Mouse (Mus musculus) lung, embryonic 15.5 days (tissue): ENCODE data around the gene Skap1. TPM values are rescaled to one million over a fixed set of nuclear protein-coding genes. Genes with fewer than 3 reads are reported as not detected.

Source experiments
- ATAC-seq: fragments of 200-750 bp; cut with Nextera tagmentation; 2 replicates; pipeline ENCODE4 v1.8.0; 2017; ENCODE audit warnings: moderate number of reproducible peaks, borderline replicate concordance; ENCODE audit not compliant: low FRiP score, low TSS enrichment; ENCODE audit errors: extremely low read depth
- H3K27ac ChIP-seq: fragments of 300-500 bp; sonication (generic); 2 replicates; pipeline ENCODE4 v1.5.1; 2015; ENCODE audit warnings: moderate library complexity, mild to moderate bottlenecking, inconsistent platforms
- H3K27me3 ChIP-seq: fragments of 300-500 bp; sonication (generic); 2 replicates; pipeline ENCODE4 v1.6.1; 2015; ENCODE audit warnings: inconsistent platforms
- H3K36me3 ChIP-seq: fragments of 300-500 bp; sonication (generic); 2 replicates; pipeline ENCODE4 v1.6.1; 2015; ENCODE audit warnings: inconsistent platforms
- H3K4me1 ChIP-seq: fragments of 300-500 bp; sonication (generic); 2 replicates; pipeline ENCODE4 v1.6.1; 2015; ENCODE audit warnings: inconsistent platforms
- H3K4me2 ChIP-seq: fragments of 300-500 bp; sonication (generic); 2 replicates; pipeline ENCODE4 v1.6.1; 2015; ENCODE audit warnings: inconsistent platforms, mild to moderate bottlenecking, moderate library complexity
- H3K4me3 ChIP-seq: fragments of 300-500 bp; sonication (generic); 2 replicates; pipeline ENCODE4 v1.5.1; 2015; ENCODE audit warnings: mild to moderate bottlenecking, inconsistent platforms
- H3K9ac ChIP-seq: fragments of 300-500 bp; sonication (generic); 2 replicates; pipeline ENCODE4 v1.6.1; 2015; ENCODE audit warnings: inconsistent platforms
- H3K9me3 ChIP-seq: fragments of 300-500 bp; sonication (generic); 2 replicates; pipeline ENCODE4 v1.6.1; 2016; ENCODE audit warnings: inconsistent platforms
- WGBS: fragments of 180-500 bp; shearing (Covaris S2); methylation state at CpG from one replicate; pipeline ENCODE4 v1.1.7; 2015; 5-methylcytosine and 5-hydroxymethylcytosine counted together
- polyA plus RNA-seq: library from polyadenylated mRNA; unstranded; fragments of >200 nt; fragmentation: Nextera tagmentation; extraction: Ambion mirVana; gene quantifications from 2 replicates; pipeline ENCODE4 v1.2.1, GENCODE M21; 2015

The Skap1 gene
- polyA plus RNA-seq, 1 experiment from 2014 or later: 6.6 TPM

- Histone ChIP-seq H3K4me1 (peaks cover 20% of the 10 kb centered on the region), H3K27ac (no peak overlapping the region), H3K9ac (no peak overlapping the region), H3K9me3 (no peaks in the 10 kb centered on the region), H3K4me2 (no peak overlapping the region), H3K36me3 (no peaks in the 10 kb centered on the region), H3K27me3 (peaks cover 4% of the 10 kb centered on the region; the same call in 1 of the 2 replicates), H3K4me3 (no peak overlapping the region)
- 82% methylated on average over 13 of the region's 13 CpGs for WGBS
- no peak for ATAC-seq
Measured at GRCm38 (mm10) chr11:96678026-96678425, 213.6 kb downstream of the Skap1 start.

GRCm38 (mm10) chr11:96679026-96679425 lies 214.6 kb downstream of the Skap1 start:
- H3K9me3 ChIP-seq: no peaks in the 10 kb centered on the region
- H3K27ac ChIP-seq: no peak overlapping the region
- no peak overlapping the region for H3K9ac ChIP-seq
- no peak overlapping the region for H3K4me3 ChIP-seq
- WGBS: 89% methylated on average over 4 of the region's 4 CpGs
- H3K36me3 ChIP-seq: no peaks in the 10 kb centered on the region
- H3K27me3 ChIP-seq: peaks cover 9% of the 10 kb centered on the region
- peaks cover 16% of the 10 kb centered on the region for H3K4me1 ChIP-seq
- ATAC-seq: no peak
- H3K4me2 ChIP-seq: no peak overlapping the region

- Histone ChIP-seq H3K4me2 (no peak overlapping the region), H3K9me3 (no peaks in the 10 kb centered on the region), H3K36me3 (no peaks in the 10 kb centered on the region), H3K4me1 (no peaks in the 10 kb centered on the region), H3K4me3 (no peak overlapping the region), H3K27ac (no peak overlapping the region), H3K9ac (no peak overlapping the region), H3K27me3 (peaks cover 4% of the 10 kb centered on the region)
- ATAC-seq: no peak
- 88% methylated on average over 2 of the region's 2 CpGs for WGBS
Measured at GRCm38 (mm10) chr11:96685381-96685780, 221.0 kb downstream of the Skap1 start.

- Histone ChIP-seq H3K27ac (no peak overlapping the region), H3K9me3 (no peaks in the 10 kb centered on the region), H3K4me3 (no peak overlapping the region), H3K27me3 (peaks cover 4% of the 10 kb centered on the region), H3K4me1 (no peaks in the 10 kb centered on the region), H3K4me2 (no peak overlapping the region), H3K36me3 (no peaks in the 10 kb centered on the region), H3K9ac (no peak overlapping the region)
- 37% methylated on average over 16 of the region's 16 CpGs for WGBS
- no peak for ATAC-seq
Measured at GRCm38 (mm10) chr11:96686713-96687280, 222.4 kb downstream of the Skap1 start.

DNA sequence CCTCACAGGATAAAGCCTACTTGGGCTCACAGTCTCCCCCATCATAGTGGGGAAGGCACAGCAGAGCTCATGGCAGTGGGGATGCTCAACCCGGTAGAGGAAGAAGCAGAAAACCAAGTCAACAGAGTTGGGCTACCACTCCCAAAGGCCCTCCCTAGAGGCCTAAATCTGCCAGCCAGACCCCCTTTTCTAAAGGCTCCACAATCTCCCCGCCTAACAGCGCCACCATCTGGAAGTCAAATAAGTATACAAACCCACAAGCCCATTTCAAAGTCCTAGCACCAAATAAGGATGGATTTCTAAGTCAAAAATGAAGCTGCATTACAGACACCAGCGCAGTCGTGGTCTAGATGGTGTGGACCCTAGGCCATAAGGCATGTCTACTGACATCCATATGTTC lies 227.9 kb downstream of the Skap1 start:
- H3K4me2 ChIP-seq: no peak overlapping the region
- WGBS: 82% methylated on average over 5 of the region's 5 CpGs
- H3K27ac ChIP-seq: no peak overlapping the region
- H3K9me3 ChIP-seq: no peaks in the 10 kb centered on the region
- no peak overlapping the region for H3K9ac ChIP-seq
- peaks cover under 1% of the 10 kb centered on the region; the same call in 1 of the 2 replicates for H3K4me1 ChIP-seq
- no peaks in the 10 kb centered on the region for H3K36me3 ChIP-seq
- H3K4me3 ChIP-seq: no peak overlapping the region
- ATAC-seq: no peak
- no peaks in the 10 kb centered on the region for H3K27me3 ChIP-seq

DNA sequence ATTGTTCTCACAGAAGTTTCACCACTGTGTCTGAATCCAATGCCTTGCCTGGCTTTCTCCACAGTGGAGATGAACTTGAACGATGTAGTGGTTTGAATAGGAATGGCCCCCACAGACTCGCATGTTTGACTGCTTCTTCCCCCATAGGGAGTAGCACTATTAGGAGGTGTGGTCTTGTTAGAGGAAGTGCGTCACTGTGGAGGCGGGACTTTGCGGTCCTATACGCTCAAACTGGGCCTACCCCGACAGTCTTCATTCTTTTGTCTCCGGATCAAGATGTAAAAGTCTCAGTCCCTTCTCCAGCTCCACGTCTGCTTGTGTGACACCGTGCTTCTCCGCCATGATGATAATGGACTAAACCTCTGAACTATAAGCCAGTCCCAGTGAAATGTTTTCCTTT lies 229.0 kb downstream of the Skap1 start:
- no peaks in the 10 kb centered on the region for H3K36me3 ChIP-seq
- no peak overlapping the region for H3K27ac ChIP-seq
- H3K4me1 ChIP-seq: peaks cover 4% of the 10 kb centered on the region; the same call in 1 of the 2 replicates
- H3K9me3 ChIP-seq: no peaks in the 10 kb centered on the region
- 94% methylated on average over 11 of the region's 11 CpGs for WGBS
- no peak overlapping the region for H3K9ac ChIP-seq
- H3K4me2 ChIP-seq: no peak overlapping the region
- no peaks in the 10 kb centered on the region for H3K27me3 ChIP-seq
- no peak for ATAC-seq
- no peak overlapping the region for H3K4me3 ChIP-seq

DNA sequence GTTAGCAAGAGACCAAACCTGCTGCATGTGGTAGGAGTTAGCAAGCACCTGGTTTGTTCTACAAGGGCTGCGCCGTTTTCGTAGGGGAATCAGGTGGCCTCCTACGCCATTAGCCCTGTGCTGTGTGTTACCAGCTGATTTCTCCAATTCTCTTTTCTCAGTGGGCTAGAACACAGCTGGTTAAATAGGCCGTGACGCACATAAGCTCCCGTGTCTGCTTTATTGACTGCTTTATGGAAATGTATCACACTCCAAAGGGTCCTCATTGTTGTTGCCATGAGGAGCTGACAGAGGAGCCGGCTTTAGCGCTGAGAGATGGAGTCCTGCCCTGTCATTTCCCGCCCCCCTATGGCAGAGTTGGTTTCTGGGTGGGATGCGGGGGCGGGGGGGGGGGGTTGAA lies 230.4 kb downstream of the Skap1 start:
- Histone ChIP-seq H3K36me3 (no peaks in the 10 kb centered on the region), H3K9me3 (no peaks in the 10 kb centered on the region), H3K27ac (no peak overlapping the region), H3K27me3 (no peaks in the 10 kb centered on the region), H3K4me3 (no peak overlapping the region), H3K4me1 (peaks cover 4% of the 10 kb centered on the region; the same call in 1 of the 2 replicates), H3K9ac (no peak overlapping the region), H3K4me2 (no peak overlapping the region)
- WGBS: 76% methylated on average over 12 of the region's 12 CpGs
- ATAC-seq: no peak

DNA sequence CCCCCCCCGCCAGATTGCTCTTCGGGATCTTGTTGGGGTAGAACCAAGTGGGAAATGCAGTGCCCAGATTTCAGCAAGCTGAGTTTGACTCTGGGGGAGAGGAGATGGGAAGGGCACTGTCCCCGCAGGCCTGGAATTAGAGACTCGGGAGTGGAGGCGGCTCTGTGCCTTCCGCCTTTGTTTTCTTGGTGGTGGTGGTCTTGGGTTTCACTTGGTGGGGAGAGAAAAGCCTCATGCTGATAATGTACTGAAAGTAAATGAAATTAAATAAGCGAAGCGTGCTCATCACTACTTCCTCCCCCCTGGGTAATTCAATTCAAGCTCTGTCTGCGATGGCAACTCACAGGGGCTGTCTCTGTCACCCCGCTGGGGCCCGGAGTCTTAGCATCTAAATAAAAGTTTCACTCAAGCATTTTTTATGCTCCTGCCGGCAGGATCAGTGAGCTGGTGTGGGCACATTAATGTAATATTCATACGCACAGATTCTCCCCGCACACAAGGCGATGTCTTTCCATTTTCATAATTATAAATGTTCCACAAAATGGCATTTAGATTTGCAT lies 231.9 kb downstream of the Skap1 start:
- H3K4me3 ChIP-seq: no peak overlapping the region
- H3K27ac ChIP-seq: no peak overlapping the region
- H3K9ac ChIP-seq: no peak overlapping the region
- peaks cover 4% of the 10 kb centered on the region; the same call in 1 of the 2 replicates for H3K4me1 ChIP-seq
- WGBS: 75% methylated on average over 14 of the region's 15 CpGs
- H3K36me3 ChIP-seq: no peaks in the 10 kb centered on the region
- no peaks in the 10 kb centered on the region for H3K27me3 ChIP-seq
- no peaks in the 10 kb centered on the region for H3K9me3 ChIP-seq
- ATAC-seq: no peak
- H3K4me2 ChIP-seq: no peak overlapping the region

DNA sequence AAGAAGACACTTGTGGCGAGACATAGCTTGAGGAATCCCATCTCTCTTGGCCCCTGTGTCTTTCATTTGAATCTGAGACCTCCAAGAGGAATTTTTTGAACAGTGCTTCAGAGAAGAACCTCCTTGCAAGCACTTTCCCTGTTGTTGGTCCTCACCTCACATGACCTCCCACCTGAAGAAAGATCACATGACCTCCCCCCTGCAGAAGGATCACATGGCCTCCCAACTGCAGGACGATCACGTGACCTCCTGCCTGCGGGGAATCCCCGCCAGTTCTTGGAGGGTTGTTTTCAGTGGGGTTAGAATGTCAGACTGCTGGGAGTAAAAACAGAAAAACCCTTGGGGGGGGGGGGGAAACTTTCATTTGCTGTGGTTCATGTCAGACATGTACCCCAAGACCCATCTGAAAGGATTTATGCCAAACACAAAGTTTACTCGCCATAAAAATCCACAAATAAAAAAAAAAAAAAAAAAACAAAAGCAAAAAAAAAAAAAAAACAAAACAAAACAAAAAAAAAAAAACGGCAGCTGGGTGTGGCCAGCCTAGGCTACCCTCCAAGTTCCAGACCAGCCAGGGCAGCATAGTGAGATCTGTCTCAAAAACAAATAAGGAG lies 232.6 kb downstream of the Skap1 start:
- ATAC-seq: no peak
- Histone ChIP-seq H3K27ac (no peak overlapping the region), H3K9ac (no peak overlapping the region), H3K27me3 (no peaks in the 10 kb centered on the region), H3K4me3 (no peak overlapping the region), H3K36me3 (no peaks in the 10 kb centered on the region), H3K4me1 (peaks cover 4% of the 10 kb centered on the region; the same call in 1 of the 2 replicates), H3K9me3 (no peaks in the 10 kb centered on the region), H3K4me2 (no peak overlapping the region)
- WGBS: 29% methylated on average over 7 of the region's 7 CpGs

DNA sequence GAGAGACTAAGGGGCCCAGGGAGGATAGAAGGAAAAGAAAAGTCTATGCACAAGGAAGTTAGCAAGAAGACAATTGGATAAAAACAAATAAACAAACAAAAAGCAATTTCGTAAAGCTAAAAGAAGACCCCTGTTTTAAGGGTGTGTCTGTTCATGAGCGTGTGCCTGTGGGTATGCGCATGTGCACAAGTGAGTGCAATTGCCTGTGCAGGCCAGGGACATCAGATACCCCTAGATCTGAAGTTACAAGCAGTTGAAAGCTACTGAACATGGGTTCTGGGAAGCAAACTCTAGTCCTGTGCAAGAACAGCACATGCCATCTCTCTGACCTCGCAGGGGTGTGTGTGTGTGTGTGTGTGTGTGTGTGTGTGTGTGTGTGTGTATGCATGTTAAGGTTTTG lies 233.1 kb downstream of the Skap1 start:
- H3K9me3 ChIP-seq: no peaks in the 10 kb centered on the region
- no peaks in the 10 kb centered on the region for H3K36me3 ChIP-seq
- no peaks in the 10 kb centered on the region for H3K27me3 ChIP-seq
- WGBS: 81% methylated on average over 4 of the region's 4 CpGs
- H3K4me1 ChIP-seq: peaks cover 4% of the 10 kb centered on the region; the same call in 1 of the 2 replicates
- no peak overlapping the region for H3K27ac ChIP-seq
- no peak overlapping the region for H3K4me3 ChIP-seq
- no peak for ATAC-seq
- no peak overlapping the region for H3K9ac ChIP-seq
- no peak overlapping the region for H3K4me2 ChIP-seq

DNA sequence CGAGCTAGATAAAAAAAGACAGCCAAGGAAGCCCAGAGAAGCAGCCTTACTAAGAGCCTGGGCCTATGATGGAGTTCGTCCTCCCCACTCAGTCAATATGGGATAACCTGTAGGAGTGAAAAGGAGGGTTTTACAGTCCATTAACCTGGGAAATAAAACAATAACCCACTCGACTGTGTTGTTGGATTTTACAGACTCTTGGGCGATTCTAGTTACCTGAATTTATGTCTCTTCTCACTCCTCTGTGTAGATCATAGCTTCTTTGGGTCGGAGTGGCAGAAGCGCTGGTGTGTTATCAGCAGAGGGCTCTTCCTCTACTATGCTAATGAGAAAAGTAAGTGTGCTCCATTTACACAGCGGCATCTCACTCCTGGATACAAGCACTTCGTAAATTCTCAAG lies 239.4 kb downstream of the Skap1 start:
- no peak overlapping the region for H3K27ac ChIP-seq
- no peak overlapping the region for H3K4me2 ChIP-seq
- ATAC-seq: no peak
- H3K4me1 ChIP-seq: no peaks in the 10 kb centered on the region
- WGBS: 68% methylated on average over 8 of the region's 8 CpGs
- no peak overlapping the region for H3K9ac ChIP-seq
- H3K9me3 ChIP-seq: no peaks in the 10 kb centered on the region
- no peak overlapping the region for H3K4me3 ChIP-seq
- H3K27me3 ChIP-seq: no peaks in the 10 kb centered on the region
- H3K36me3 ChIP-seq: no peaks in the 10 kb centered on the region

DNA sequence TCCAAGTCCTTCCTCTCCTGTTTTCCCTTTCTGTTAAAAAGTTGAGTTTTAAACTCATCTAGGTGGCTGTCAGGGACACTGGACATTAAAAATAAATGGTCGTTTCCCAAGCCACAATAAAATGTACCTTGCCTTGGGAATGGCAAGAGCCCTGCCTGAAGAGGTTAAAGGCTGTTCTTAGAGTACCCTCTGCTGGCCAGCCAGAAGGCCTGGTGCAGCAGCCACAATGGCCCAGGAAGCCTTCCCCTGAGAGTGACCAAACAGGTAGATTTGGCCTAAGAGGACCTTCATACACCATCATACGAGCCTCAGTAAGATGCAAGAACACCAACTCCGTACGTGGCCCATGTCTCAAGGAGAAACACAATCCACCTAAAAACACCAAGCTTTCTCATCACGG lies 246.9 kb downstream of the Skap1 start:
- H3K4me2 ChIP-seq: no peak overlapping the region
- no peaks in the 10 kb centered on the region for H3K9me3 ChIP-seq
- H3K4me3 ChIP-seq: no peak overlapping the region
- no peak for ATAC-seq
- no peak overlapping the region for H3K27ac ChIP-seq
- no peaks in the 10 kb centered on the region for H3K4me1 ChIP-seq
- 60% methylated on average over 5 of the region's 5 CpGs for WGBS
- H3K36me3 ChIP-seq: no peaks in the 10 kb centered on the region
- H3K27me3 ChIP-seq: no peaks in the 10 kb centered on the region
- H3K9ac ChIP-seq: no peak overlapping the region
